Mouse (Mus musculus): ENCODE results near the gene Usp20.
"Not testable (repeated sequence)": the region's sequence is repeated elsewhere in the genome, so short reads cannot be mapped to it uniquely, and the experiment has no call there.

Usp20 gene
- long read RNA-seq, experiment 1, full-length matches to known transcripts: 8 of 11 reads
- long read RNA-seq, experiment 1, partial matches to known transcripts: 2 of 11 reads
- long read RNA-seq, experiment 1, other reads (novel, unspliced or antisense): 1 of 11 reads
- long read RNA-seq, experiment 2, full-length matches to known transcripts: 11 of 21 reads
- long read RNA-seq, experiment 2, partial matches to known transcripts: 6 of 21 reads
- long read RNA-seq, experiment 2, other reads (novel, unspliced or antisense): 4 of 21 reads

DNA sequence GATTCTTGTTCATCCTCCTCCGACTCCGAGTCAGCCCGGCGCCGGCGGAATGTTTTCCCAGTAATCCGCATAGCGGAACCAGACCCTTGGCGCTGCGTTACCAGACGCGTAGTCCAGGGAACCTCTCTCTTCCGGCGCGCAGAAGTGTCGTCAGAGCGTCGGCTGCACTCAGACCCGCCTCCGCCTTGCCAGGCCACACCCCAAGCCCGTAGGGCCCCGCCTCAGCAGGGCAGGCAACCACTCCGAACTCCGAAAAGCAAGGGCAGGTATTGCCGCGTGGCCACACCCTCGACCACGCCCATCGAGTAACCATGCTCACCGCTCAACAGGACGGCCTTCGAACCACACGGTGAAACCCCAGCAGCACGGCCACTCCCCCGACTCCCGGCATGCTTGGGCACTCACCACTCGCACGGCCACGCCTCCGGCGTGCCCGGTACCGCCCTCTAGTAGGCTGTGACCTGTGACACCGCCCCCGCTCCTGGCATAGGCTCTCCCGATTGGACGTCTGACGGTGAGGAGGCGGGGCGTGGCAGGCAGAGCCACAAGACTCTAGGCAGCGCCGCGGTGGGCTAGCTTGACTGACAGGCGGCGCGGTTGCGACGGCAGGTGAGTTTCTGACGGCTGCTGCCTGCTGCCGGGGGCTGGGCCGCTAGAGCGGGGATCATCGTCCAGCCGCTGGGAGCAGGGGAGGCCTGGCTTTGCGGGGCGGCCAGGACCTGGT lies at the start of gene Usp20, which contains the start of gene BC005624:
Gene Usp20, plus strand, starts transcription at position 490 of the 724 bp plus-strand sequence.
Gene BC005624, minus strand, starts transcription at position 412 of the 724 bp plus-strand sequence.
- intact Hi-C loops (cut with DNase I): no loop called here

DNA sequence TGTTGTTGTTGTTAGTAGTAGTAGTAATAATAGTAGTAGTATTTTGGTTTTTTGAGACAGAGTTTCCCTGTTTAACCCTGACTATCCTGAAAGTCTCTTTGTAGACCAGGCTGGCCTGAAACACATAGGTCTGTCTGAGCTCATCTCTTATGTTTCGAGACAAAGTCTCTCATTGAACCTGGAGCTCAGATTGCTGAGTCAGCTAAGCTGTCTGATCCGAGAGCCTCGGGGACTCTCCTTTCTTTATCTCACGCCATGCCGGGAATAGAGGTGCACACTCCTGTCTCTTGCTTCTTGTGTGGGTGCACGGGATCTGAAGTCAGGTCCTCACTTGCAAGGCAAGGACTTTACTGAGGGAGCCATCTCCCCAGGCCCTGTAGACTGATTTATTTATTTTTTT lies 49.0 kb upstream of the Usp20 start:
- intact Hi-C loops (cut with DNase I): loop anchor here (5.0 kb wide), 3 partner anchors 106 to 496 kb away; partner anchors contain the start of gene 1700001O22Rik

DNA sequence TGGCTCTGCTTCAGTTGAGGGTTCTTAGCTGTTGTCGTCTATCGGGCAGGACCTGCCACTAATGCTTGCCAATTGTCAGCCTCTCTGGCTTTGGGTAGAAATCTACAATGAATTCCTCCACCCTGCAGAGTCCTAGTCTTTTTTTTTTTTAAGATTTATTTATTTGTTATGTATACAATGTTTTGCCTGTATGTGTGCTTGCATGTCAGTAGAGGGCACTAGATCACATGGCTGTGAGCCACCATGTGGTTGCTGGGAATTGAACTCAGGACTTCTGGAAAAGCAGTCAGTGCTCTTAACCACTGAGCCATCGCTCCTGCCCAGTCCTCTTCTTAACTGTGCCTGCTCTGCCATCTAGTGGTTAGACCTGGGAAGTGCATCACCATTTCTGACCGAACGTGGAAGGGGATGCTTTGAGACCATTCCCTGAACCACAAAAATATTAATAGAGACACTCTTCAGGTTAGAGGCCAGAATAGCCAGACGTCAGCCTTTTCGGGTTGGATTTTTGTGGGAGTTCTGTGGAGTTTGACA lies 48.1 kb upstream of the Usp20 start:
- intact Hi-C loops (cut with DNase I): loop anchor here (2.0 to 5.0 kb wide), 4 partner anchors 43 to 497 kb away; partner anchors contain the start of gene 1700001O22Rik

DNA sequence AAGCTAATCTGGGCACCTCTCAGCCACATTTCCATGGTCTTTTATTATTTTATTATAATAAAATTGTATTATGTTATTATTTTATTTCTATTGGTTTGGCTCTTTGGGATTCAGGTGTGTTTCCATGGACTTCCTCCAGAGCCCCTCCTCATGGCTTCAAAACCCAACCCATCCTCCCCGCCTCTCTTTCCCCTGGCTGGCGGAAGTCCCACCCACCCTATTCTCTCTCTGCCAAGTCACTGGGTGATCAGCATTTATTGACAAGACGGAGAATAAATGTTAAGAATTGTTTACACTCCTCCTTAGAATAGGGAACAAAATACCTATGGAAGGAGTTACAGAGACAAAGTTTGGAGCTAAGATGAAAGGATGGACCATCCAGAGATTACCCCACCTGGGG lies 45.3 kb upstream of the Usp20 start:
- intact Hi-C loops (cut with DNase I): no loop called here

DNA sequence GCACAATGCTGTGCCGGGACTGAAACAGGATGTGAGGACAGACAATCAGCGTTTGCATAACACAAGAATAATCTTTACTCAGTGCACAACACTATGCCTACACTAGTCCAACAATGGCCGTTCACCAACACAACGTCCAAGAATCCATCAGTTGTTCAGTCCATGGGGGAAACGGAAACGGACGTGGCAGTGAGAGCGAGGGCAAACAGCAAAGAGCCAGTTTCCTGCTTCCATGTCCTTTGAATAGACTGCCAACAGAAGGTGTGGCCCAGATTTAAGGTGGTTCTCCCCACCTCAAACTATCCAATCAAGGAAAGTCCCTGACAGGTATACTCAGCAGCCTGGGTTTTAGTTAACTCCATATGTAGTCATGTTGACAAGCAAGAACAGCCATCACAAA lies 44.3 kb upstream of the Usp20 start:
- intact Hi-C loops (cut with DNase I): no loop called here

DNA sequence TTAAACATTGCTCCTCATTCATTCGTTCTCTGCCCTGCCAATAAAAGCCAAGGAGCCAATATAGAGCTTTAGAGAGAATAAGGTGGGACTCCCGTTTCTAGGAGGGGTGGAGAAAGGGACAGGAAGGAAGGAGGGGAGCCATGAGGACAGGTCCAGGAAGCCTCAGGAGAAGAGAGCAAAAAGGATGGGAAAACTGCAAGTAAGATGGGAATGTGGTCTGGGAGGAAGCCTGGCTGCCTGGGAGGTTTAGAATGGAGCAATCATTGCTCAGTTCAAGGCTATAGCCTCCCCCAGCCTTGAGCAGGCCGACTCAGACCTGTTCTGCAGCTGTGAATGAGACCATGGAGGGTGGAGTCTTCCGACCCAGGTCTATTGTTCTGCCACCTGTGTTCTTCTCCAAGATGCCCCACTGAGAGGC lies 43.5 kb upstream of the Usp20 start:
- intact Hi-C loops (cut with DNase I): no loop called here

DNA sequence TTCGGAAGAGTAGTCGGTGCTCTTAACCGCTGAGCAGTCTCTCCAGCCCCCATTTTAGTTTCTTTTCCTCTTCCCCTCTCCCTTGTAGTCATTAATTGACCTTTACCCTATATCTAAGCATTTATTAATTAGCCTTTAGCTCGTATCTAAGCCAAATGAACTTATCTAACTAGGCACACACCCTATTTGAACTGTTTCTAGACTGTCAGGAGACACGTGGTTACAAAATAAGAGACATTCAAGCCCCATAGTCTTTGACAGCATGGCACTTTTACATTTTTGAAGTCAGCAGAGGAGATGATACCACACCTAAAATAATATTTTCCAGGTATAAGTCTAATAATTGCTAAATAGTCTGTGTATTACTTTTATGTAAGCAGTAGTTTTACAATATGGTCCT lies 40.5 kb upstream of the Usp20 start:
- intact Hi-C loops (cut with DNase I): no loop called here

DNA sequence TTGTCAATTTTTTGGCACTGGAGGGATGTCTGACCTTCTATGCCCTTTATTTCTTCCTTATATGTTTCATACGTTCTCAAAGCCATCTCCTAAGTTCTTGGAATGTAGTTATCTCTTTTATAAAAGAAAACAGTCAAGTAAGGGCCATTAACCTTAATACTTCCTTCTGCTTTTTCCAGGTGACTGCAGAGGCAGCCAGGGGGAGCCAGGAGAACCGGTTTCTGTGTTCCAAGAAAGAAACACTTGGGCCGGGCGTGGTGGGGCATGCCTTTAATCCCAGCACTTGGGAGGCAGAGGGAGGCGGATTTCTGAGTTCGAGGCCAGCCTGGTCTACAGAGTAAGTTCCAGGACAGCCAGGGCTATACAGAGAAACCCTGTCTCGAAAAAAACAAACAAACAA lies 40.0 kb upstream of the Usp20 start:
- intact Hi-C loops (cut with DNase I): not testable (repeated sequence)

DNA sequence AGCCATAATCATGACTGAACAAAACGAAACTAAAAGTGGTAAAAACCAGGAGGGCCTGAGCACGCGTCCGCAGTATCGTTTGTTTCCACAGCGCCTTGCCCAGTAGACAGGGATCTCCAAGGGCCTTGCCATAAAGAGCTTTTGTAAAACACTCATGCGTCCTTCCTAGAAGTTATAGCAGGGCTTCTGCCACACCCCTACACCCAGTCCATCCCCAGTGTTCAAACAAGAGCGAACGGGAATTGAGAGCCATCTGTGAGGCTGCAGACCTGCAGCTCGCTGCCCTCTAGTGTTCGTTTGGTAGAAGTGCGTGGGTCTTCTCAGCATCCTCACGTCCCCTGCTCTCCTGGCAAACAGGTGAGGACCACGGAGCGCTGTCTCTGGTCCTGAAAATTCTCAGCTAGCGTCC lies 39.5 kb upstream of the Usp20 start:
- intact Hi-C loops (cut with DNase I): no loop called here

DNA sequence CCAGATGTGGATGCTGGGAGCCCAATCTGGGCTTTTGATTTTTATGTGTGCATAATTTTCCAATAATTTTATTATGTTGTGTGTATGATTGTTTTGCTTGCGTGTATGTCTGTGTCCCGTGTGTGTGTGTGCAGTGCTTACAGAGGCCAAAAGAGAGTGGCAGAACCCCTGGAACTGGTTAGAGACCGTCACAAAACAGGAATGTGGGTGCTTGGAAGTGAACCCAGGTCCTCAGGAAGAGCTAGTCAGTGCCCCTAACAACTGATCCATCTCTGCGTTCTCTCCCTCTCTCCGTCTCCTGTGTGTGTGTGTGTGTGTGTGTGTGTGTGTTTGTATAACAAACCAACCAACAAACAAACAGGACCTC lies 29.6 kb upstream of the Usp20 start:
- intact Hi-C loops (cut with DNase I): no loop called here

DNA sequence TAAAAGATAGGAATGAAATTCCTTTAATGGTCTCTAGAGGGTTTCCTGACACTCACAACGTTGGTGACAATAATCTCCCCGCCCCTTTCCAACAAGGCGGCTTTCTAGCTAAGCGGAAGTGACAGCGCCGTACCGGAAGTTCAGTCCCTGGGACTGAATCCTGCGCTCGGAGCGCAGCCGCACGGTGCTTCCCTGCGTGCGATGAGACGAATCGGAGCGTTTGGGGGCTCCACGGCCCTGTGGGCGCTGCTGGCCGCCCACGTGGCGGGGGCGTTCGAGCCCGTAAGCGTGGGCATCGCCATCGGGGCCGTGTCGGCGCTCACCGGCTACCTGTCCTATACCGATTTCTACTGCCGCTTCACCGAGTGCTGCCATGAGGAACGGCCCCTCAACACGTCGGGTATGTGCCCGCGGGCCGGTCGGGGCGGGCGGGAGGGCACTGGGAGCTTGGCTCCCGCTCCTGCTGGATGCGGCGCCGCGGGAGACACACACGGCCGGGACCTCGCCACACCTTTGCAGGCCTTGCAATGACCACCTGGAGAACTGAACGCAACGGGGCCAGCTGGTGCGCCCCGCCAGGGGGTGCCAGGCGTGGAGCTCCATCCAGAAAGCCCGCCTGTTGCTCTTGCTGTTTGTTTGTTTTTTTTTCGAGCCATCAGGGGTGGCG lies 29.1 kb upstream of the Usp20 start, which contains the start of gene Tor1b:
Gene Tor1b, plus strand, starts transcription at position 136 of the 667 bp plus-strand sequence.
- intact Hi-C loops (cut with DNase I): no loop called here

DNA sequence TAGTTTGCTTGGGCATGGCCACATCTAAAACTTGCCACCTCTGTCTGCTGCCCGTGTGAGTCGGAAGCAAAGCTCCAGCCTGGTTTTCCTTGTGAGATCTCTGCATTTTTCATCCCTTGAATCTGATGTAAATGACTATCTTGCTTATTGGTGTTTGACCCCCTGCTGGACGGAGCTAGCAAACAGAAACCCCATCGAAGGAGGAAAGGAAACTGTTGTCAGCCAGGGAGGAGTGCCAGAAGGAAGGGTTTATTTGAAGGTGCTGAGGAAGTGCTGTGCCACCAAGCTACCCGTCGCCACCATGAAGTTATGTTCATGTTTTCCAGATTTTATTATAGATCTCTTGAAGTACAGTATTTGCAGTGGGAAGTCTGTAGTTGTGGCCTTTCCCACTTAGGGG lies 27.3 kb upstream of the Usp20 start:
- intact Hi-C loops (cut with DNase I): no loop called here

DNA sequence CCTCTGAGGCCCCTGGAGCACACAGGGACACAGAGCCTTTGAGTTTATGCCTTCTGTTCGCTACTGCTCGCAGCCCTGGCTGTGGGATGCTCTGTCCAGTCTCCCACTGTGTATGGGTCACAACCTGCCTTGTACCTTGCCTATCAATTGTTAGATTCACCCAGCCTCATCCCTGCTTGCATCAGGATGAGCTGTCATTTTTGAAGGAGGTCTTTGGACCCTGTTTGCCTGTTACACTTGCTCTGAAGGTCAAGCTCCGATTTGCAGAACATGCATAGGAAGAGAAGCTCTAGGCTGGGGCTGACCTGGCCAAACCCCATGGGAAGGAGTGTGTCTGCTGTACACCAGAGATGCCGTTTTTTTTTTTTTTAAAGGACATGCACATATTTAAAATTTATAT lies 24.6 kb upstream of the Usp20 start:
- intact Hi-C loops (cut with DNase I): no loop called here

DNA sequence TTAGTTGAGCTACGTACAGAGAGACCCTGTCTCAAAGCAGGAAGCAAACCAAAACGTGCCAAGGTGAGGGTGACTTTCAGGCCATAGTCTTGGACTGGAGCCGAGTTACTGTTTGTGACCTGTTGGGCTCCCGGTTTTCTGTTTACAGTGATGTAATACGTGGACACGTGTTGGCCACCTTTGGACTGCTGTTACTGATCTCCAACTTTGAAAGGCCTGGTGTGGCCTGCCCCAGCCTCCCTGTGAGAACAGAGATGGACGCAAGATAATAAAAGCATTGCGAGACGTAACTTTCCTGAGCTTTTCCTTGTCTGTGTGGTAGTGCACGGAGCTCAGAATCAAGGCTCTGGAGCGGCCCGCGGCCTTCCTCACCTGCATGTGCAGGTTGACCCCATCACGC lies 23.4 kb upstream of the Usp20 start:
- intact Hi-C loops (cut with DNase I): no loop called here

DNA sequence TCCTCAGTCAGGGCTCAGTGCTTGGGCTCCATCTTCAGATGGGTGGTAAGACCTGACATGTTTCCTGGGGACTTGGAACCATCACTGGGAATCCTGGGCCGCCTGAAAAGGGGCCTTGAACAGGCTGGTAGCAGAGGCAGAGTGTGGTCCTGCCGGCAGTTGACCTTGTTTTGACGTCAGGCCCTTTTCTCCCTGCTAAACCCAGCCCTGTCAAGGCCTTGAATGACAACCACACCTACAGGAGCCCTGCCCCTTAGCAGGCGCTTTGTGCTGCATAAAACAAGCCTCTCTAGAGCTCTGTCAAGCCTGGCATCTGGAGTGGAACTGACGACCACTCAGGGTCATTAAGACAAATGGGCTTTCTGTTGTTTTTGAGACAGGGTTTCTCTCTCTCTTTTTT lies 22.2 kb upstream of the Usp20 start:
- intact Hi-C loops (cut with DNase I): no loop called here

DNA sequence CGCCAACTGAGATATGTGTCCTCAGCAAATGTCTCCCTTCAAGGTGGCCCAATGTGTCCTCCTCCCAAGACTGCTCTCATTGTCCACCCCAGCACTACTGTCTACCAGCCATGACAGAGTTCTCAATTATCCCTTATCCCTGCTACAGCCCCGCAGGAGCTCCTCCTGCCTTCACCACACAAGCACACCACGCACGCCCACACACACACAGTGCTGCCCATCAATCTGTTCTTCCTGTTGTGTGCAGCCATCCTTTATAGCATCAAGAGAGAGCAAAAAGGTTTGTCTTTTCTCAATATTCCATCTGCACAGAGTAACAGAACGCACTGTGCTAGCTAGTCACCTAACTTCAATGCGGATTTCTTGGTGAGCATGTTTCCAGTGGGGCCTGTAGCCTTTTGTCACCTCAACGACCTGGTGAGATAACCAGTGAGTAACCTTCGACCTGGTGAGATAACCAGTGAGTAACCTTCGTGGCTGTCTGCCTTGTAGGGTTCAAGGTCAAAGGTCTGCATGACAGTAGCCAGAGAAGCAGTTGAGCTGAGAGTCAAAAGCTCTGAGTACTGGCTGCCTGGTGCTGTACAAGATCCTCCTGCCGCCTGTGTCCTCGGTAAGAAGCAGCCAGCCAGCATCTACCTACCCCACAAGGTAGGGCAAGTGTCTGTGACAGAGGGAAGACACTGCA lies 19.4 kb upstream of the Usp20 start:
- intact Hi-C loops (cut with DNase I): no loop called here

DNA sequence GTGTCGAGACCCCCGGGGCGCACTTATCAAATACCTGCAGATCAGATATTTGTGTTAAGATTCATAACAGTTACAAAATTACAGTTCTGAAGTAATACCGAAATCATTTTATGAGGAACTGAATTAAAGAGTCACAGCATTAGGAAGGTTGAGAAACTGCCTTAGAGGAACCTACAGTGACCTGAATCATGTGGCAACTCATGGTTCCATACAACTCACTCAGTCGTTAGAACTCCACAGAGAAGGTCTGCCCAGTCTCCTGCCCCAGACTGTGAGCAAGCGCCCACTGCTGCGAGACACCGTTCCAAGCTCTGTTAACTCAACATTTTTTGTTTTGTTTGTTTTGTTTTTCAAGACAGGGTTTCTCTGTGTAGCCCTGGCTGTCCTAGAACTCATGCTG lies 16.5 kb upstream of the Usp20 start:
- intact Hi-C loops (cut with DNase I): no loop called here

DNA sequence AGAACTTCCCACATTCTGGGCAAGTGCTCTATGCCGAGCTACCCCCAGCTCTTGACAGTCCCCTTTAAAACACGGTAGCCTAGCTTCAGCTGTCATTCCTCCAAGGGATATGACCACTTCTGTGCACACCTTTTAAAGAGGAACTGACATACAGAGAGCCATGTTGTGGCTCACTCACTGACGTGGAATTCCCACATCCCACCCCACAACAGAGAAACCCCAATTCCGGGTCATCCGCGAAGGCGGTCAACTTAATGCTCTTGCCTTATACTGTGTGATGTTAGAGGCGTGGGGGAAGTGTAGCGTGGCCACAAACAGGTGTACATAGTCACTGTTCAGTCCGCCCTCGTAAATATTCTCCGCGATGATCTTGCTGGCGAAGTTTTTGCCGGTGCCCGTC lies 15.3 kb upstream of the Usp20 start:
- intact Hi-C loops (cut with DNase I): no loop called here

DNA sequence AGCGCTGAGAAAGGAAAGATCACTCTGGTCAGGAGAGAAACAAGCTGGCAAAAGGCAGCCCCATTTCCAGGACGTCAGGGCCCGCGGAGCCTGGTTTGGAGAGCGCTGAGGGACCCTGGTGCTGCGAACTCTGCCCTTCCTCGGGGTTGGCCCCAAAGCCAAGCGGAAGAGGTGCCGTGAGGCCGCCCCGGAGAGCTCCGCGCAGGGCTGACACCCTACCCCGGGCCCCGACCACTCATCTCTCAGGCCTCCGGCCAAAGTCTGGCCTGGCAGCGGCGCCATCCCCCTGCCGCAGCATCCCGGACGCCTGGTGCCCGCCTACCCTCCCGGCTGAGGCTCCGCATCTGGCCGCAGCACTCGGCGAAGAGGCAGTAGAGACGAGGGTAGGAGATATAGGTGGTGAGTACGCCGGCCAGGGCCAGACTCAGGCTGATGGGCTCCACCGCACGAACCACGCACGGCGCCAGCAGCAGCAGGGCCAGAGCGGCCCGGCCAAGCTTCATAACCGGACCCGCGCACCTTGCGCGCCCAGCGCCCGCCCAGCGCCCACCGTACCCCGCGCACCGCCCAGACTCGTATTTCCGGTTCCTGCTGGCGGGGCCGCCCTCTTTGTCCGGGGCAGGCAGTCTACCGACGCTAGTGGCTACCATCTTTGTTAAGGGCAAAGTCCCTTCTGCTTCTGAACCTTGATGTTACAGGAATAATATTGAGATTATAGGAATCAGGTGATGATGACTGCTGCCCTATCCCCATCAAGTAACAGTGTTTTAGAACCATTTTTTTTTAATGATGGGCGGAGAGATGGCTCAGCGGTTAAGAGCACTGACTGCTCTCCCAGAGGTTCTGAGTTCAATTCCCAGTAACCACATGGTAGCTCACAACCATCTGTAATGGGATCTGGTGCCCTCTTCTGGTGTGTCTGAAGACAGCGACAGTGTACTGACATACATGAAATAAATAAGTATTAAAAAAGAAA lies 14.4 kb upstream of the Usp20 start, which contains the start of gene Tor1a:
Gene Tor1a, minus strand, starts transcription at position 582 of the 976 bp plus-strand sequence.
- intact Hi-C loops (cut with DNase I): no loop called here

DNA sequence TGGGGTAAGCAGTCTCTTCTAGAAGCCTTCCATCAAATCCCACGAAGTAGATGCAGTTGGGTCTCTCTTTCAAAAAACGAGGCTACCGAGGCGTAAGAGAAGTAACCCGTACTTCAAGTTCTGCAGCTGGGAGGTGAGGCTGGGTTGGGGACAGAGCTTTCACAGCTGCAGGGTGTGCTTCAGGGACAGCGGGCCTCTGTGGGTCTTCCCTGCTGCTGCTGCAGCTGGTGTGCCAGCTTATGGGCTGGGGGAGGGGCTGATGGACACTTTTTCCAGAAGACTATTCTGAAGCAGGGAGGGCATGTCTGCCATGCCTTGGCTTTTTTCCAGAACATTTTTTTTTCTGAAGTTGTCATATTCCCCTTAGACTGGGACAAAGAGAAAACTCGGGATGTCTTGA lies 945 bp downstream of the Usp20 start:
- intact Hi-C loops (cut with DNase I): no loop called here

Data from adrenal gland (tissue).